Mouse (Mus musculus): ENCODE data around the gene Sec16a.

The Sec16a gene

GRCm38 (mm10) chr2:26474789-26475504 is 29.9 kb upstream of the Sec16a start:
- DNase-seq (ENCODE audit: low spot score) = no peak

- no peak for DNase-seq (ENCODE audit: low spot score)
Observed at GRCm38 (mm10) chr2:26472312-26473090, 27.5 kb upstream of the Sec16a start.

- no peak for DNase-seq (ENCODE audit: low spot score)
Observed at GRCm38 (mm10) chr2:26471652-26472285, 26.8 kb upstream of the Sec16a start.

GRCm38 (mm10) chr2:26470967-26471366 is 26.0 kb upstream of the Sec16a start:
- no peak for DNase-seq (ENCODE audit: low spot score)

GRCm38 (mm10) chr2:26468376-26468775 is 23.4 kb upstream of the Sec16a start:
- DNase-seq (ENCODE audit: low spot score) = no peak

- DNase-seq (ENCODE audit: low spot score) = no peak
Observed at GRCm38 (mm10) chr2:26463412-26463811, 18.4 kb upstream of the Sec16a start.

GRCm38 (mm10) chr2:26462980-26463379 is 18.0 kb upstream of the Sec16a start:
- DNase-seq (ENCODE audit: low spot score) = no peak

- DNase-seq (ENCODE audit: low spot score) = no peak
Observed at GRCm38 (mm10) chr2:26461667-26462066, 16.7 kb upstream of the Sec16a start.

GRCm38 (mm10) chr2:26460837-26461236 is 15.8 kb upstream of the Sec16a start:
- DNase-seq (ENCODE audit: low spot score) = no peak

- DNase-seq (ENCODE audit: low spot score) = no peak
Observed at GRCm38 (mm10) chr2:26460097-26460646, 15.2 kb upstream of the Sec16a start.

- no peak for DNase-seq (ENCODE audit: low spot score)
Observed at GRCm38 (mm10) chr2:26459478-26459877, 14.5 kb upstream of the Sec16a start.

GRCm38 (mm10) chr2:26458402-26459124 is 13.5 kb upstream of the Sec16a start:
- DNase-seq (ENCODE audit: low spot score) = no peak

- peak; percentile 70 for DNase-seq (ENCODE audit: low spot score)
Observed at GRCm38 (mm10) chr2:26449121-26450060, 4.4 kb upstream of the Sec16a start.

- DNase-seq (ENCODE audit: low spot score) = no peak
Observed at GRCm38 (mm10) chr2:26447451-26447850, 2.4 kb upstream of the Sec16a start.

GRCm38 (mm10) chr2:26446671-26447070 is 1.7 kb upstream of the Sec16a start:
- DNase-seq (ENCODE audit: low spot score) = no peak

GRCm38 (mm10) chr2:26445666-26446445 is 840 bp upstream of the Sec16a start:
- DNase-seq (ENCODE audit: low spot score) = peak; percentile 80

GRCm38 (mm10) chr2:26444368-26444767 is 648 bp downstream of the Sec16a start:
- DNase-seq (ENCODE audit: low spot score) = no peak

- no peak for DNase-seq (ENCODE audit: low spot score)
Observed at GRCm38 (mm10) chr2:26443876-26444275, 1.1 kb downstream of the Sec16a start.

GRCm38 (mm10) chr2:26442843-26443242 is 2.2 kb downstream of the Sec16a start:
- DNase-seq (ENCODE audit: low spot score) = no peak

- DNase-seq (ENCODE audit: low spot score) = no peak
Observed at GRCm38 (mm10) chr2:26441688-26442087, 3.3 kb downstream of the Sec16a start.
